Mouse (Mus musculus) cerebellum, adult 18-20 months (tissue): ENCODE results near the gene Cpa5.

Experiments
- DNase-seq, 2 experiments: peaks; one replicate each; pipeline ENCODE4 v3.0.0; 2021

Gene Cpa5

DNA sequence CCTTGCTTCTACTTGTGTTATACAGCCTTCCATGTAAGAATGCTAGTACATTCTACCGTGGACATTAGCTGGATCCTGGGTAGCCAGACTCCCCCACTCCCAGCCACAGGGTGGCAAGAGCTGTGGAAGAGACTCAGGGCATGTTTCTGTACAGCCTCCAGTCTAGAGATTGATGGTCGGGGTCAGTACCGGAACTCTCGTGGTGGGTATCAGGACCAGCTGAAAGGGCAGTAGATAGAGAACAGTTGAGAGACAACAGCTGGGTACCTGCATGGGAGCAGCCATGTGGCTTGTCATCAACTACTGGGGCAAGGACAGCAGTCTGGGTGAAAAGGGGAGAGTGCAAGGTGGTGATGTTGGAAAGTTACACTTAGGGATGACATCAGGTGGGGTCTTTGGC is 5.7 kb upstream of the Cpa5 start:
- no peak for DNase-seq

GRCm38 (mm10) chr6:30605672-30606071 is 5.1 kb upstream of the Cpa5 start:
- no peak for DNase-seq

DNA sequence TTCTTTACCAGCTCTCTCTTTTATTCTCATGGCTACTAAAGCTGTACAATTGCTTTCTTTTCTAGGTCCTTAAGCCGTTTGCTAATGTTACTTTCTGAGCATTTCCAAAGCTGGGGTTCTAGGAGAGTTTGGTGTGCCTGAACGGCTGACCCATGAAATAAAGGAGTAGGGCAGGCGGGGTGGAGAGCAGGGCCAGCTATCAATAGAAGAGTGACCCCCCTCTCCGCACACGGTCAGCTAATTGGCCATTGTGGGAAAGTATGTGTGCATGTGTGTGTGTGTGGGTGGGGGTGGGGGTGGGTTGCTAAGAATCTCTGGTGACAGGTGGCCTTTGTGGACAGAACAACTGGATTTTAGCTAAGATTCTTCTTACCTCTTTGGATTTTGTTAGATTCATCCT is 402 bp downstream of the Cpa5 start:
- no peak for DNase-seq

DNA sequence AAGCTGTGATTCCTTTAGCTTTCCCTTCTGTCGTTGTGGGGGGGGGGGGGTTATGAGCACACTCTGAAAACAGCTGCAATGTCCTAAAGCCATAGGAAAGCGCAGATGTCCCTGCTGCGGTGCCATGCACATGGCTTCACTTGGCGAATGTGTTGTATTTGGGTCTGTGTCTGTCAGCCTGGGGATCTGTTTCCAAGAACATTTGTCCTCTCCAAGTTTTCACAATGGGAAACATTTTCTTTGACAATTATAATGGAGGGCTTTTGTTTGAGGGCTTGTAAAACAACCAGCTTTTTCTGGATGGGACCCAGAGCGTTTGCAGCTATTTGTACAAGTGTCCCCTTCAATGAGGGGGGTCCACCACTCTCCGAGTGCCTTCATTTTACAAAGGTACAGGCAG is 3.4 kb downstream of the Cpa5 start:
- no peak for DNase-seq

- no peak for DNase-seq
Observed at GRCm38 (mm10) chr6:30615741-30616140, 4.9 kb downstream of the Cpa5 start.

GRCm38 (mm10) chr6:30616491-30616941 is 5.7 kb downstream of the Cpa5 start:
- DNase-seq = no peak

DNA sequence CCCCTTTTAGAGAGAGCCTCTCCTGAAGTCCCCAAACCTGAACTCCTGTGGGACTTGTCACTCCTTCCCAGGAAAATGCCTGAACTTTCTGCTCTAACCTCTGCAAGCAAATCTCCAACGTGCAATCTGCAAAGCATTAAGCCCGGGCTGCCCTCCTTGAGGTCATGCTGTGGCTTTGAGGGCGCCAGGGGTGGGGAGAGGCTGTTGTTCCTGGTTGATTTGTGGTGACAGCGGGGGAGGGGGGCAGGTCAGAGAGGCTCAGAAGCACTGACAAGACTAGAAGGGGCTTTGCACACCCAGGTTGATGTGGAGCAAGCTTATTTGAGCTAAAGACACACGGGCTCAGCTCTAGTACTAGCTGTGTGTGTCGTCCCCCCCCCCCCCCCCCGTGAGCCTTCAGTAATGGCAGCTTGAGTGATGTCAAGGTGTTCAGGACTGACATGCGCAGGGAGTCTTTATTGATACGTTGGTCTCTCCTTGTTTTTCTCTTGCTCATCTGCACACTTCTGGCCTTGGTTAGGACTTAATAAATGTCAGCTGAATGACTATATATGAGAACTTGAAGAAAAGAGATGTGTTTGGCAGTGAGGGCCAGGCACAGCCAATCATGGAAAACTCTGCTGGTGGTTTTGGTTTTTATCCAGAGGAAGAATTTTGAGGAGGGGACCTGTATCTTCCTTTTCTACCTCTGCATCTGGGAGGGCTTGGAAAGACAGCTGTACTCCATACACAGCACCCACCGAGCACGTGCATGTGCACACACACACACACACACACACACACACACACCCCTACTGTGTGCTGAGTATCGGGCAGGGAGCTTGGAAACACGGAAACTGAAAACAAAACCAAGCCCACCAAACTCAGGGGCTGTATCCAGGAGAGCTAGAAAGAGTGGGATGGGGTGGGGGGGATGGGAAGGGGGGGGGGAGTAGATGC is 6.5 kb downstream of the Cpa5 start:
- DNase-seq = no peak

GRCm38 (mm10) chr6:30617959-30618590 is 7.3 kb downstream of the Cpa5 start:
- DNase-seq = no peak

DNA sequence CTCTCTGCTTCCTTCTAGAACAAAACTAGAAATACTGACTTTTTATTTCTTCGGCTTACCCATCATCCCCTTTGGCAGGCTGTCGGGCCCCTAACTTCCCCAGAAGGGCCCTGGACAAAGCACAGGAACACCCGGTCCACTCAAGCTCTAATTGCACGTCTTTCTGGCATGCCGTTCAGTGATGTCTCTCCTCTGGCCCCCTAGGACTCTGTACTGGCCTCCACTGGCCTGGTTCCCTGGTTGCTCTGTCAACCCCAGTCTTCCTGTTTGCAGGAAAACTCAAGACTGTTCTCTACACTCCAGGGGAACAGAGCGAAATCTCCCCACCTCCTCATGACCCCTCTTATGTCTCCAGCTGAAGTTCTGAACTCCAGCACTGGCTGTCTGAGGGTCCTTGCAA is 7.9 kb downstream of the Cpa5 start:
- DNase-seq = no peak

- no peak for DNase-seq
Observed at GRCm38 (mm10) chr6:30619606-30620005, 8.8 kb downstream of the Cpa5 start.

GRCm38 (mm10) chr6:30620591-30620990 is 9.8 kb downstream of the Cpa5 start:
- DNase-seq = no peak

DNA sequence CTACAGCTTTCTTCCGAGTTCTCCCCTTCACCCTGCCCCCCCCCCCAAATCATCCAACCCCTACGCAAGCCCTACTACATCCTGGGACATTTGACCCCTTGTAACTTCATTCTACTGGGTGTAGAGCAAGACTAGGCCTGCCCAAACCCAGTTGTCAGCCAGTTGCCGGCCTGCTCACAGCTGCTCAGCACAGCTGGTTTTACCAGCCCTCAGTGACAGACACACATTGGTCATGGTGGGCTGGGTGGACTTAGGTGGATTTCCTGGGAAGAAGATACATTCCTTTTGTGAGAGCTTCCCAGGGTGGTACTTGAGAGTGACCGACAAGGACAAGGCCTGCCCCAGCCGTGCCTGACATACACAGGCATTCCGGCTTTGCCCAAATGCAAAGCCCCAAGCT is 10.2 kb downstream of the Cpa5 start:
- DNase-seq = no peak

- no peak for DNase-seq
Observed at GRCm38 (mm10) chr6:30621986-30622389, 11.2 kb downstream of the Cpa5 start.

DNA sequence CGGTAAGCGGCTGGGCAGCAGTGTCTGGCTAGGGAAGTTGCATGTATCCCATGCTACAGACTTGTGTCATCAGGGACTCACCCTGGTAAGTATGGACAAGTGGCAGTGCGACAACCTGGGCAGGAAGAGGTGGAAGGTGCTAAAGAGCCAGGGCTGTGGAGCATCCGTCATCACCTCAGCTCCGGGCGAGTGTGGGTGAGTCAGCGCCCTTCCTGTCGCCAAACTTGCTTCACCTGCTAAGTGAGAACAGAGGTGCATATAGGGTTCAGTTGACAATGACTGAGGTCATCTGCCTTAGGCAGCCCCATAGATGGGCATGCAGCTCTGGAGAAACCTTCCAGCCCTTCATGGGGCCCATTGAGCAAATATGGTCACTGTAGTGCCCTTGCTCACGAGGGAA is 14.0 kb downstream of the Cpa5 start:
- DNase-seq = no peak

DNA sequence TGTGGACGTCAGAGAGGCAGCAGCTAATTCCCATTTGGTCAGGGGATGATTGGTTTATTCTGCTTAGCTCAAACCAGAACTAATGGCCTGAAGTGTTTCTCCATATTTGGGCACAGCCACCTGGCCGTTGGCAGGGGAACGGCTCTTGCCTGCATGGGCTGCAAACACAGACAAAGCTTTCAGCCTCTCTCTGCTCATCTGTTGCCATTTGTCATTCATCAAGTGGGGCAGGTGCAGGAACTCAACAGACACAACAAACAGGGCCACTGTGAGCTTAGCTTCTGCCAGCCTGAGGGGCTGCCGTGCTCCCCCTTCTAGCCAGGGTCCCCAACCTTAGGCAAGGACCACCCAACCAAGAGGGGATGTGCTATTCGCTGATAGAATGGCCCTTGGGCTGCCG is 17.3 kb downstream of the Cpa5 start:
- peak; percentile 16 to 23 for DNase-seq

DNA sequence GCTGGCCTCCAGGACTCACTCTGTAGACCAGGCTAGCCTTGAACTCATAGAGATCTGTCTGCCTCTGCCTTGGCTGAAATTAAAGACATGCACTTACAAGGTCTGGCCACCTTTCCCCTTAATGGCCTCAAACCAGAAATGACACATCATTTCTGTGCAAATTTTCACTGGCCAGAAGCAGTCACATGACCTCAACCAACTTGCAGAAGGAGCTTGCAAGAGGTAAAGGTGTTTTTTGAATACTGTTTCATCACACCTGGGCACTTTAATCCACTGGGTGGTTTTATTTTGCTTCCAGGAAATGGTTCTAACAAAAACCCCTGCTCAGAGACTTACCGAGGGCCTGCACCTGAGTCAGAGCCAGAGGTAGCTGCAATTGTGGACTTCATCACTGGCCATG is 19.2 kb downstream of the Cpa5 start:
- DNase-seq = no peak

GRCm38 (mm10) chr6:30635361-30635862 is 24.6 kb downstream of the Cpa5 start:
- DNase-seq = no peak

DNA sequence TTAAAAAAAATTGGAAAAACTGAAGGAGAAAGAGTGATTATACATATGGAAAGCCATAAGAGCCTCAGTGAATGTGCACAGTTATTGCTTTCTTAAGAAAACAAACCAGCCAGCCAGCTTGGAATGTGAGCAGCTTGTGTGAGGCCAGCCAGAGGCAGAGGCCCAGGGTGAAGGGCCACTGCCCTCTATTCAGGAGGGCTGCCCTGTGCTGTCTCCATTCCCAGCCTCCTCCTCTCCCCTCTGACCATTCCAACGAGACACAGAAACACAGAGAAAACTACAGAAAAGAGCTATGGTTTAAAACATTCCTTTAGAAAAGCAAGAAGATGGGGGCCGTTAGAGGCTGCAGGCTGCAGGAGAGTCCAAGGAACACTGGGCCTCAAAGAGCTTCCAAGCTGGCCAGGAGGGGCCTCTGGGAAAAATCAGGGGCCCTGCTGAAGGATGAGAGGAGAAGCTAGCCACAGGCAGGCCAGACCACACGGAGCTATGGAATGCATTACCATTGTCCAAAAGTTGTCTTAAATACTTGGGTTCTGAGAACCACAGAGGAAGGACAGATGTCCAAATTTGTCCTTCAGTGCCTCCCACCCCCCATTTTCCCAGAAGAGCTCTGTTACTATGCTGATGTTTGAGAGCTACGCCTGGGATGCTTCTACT is 25.5 kb downstream of the Cpa5 start:
- DNase-seq = no peak

DNA sequence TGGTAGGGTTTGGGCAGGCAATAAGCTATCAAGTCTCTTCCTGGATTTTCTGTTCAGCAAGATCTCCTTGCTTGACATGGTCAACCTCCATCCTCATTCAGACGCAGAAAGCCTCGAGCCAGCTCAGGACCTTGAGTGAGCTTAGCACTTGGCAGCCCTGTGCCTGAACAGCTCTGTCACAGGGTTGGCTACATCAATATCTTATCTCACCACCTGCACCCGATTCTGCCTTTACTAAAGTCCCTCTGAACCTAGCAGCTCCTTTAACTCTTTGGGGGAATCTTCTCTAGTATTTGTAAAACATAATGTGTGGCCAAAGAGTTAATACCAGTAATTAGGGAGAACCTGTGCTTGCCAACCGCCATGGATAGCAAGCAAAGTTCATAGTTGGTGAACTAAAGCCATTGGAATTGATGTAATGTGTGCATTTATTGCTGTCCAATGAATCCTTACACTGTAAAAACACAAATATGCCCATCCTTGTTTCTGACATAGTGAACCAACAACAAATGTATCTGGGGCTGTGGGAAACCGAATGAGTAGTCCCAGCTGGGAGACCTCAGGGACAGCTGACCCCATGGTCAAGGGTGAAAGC is 28.0 kb downstream of the Cpa5 start, which contains the start of gene Cpa1:
Gene Cpa1 (plus strand): TSS at position 545 of the 595 bp plus-strand sequence.
- DNase-seq = no peak

- DNase-seq = no peak
Observed at GRCm38 (mm10) chr6:30643694-30644460, 33.1 kb downstream of the Cpa5 start.

DNA sequence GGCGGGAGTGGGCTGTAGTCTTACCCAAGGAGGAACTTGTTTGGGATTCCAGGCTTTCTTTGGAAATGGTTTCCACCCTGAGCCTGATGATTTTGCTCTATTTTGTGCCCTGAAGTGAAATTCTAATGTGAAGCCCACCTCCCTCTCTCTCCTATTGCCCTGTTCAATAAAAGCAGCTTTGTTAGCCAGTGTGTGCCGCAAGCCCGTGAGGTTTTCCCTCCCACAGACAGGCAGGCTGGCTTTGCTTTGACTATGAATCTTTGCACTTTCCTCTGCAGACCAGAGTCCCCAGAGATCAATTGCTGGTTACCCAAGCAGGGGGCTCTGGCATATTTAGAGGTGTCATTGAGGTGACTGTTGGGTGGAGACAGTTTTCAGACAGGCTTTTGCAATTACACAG is 33.7 kb downstream of the Cpa5 start:
- no peak for DNase-seq

- no peak for DNase-seq
Observed at GRCm38 (mm10) chr6:30645379-30645778, 34.6 kb downstream of the Cpa5 start.
